Mouse (Mus musculus) hindbrain, embryonic 12.5 days (tissue): ENCODE measurements around the gene Wnt9b. TPM values are rescaled to one million over a fixed set of nuclear protein-coding genes. Genes with fewer than 3 reads are reported as not detected.

Experiments
- ATAC-seq: fragments of 200-750 bp; cut with Nextera tagmentation; 2 replicates; pipeline ENCODE4 v1.8.0; 2017; ENCODE audit warnings: moderate TSS enrichment; ENCODE audit not compliant: low FRiP score
- H3K27ac ChIP-seq: fragments of 300-500 bp; sonication (generic); 2 replicates; pipeline ENCODE4 v1.5.1; 2016; ENCODE audit warnings: mild to moderate bottlenecking
- H3K27me3 ChIP-seq: fragments of 300-500 bp; sonication (generic); 2 replicates; pipeline ENCODE4 v1.6.1; 2016; ENCODE audit warnings: mild to moderate bottlenecking
- H3K36me3 ChIP-seq: fragments of 300-500 bp; sonication (generic); 2 replicates; pipeline ENCODE4 v1.6.1; 2016; ENCODE audit warnings: mild to moderate bottlenecking
- H3K4me1 ChIP-seq: fragments of 300-500 bp; sonication (generic); 2 replicates; pipeline ENCODE4 v1.6.1; 2016
- H3K4me2 ChIP-seq: fragments of 300-500 bp; sonication (generic); replicated peaks from 2 replicates; pipeline ENCODE4 v1.6.1; 2016; ENCODE audit warnings: mild to moderate bottlenecking
- H3K4me3 ChIP-seq: fragments of 300-500 bp; sonication (generic); 2 replicates; pipeline ENCODE4 v1.5.1; 2016; ENCODE audit warnings: mild to moderate bottlenecking
- H3K9ac ChIP-seq: fragments of 300-500 bp; sonication (generic); 2 replicates; pipeline ENCODE4 v1.6.1; 2016; ENCODE audit warnings: mild to moderate bottlenecking, moderate library complexity
- H3K9me3 ChIP-seq: fragments of 300-500 bp; sonication (generic); replicated peaks from 2 replicates; pipeline ENCODE4 v1.6.1; 2016; ENCODE audit warnings: mild to moderate bottlenecking
- WGBS: fragments of 180-500 bp; shearing (Covaris S2); methylation state at CpG from one replicate; pipeline ENCODE4 v1.1.7; 2016; 5-methylcytosine and 5-hydroxymethylcytosine counted together
- polyA plus RNA-seq: library from polyadenylated mRNA; unstranded; fragments of >200 nt; fragmentation: Nextera tagmentation; extraction: Ambion mirVana; gene quantifications from 2 replicates; pipeline ENCODE4 v1.2.1, GENCODE M21; 2016

Wnt9b gene
- polyA plus RNA-seq, 1 experiment from 2014 or later = 0.88 TPM

GRCm38 (mm10) chr11:103722040-103722481 is 27.6 kb downstream of the Wnt9b start:
- Histone ChIP-seq H3K27ac (peak overlapping the region; percentile 44; the same call in 1 of the 2 replicates), H3K4me3 (no peak overlapping the region), H3K4me1 (peaks cover 14% of the 10 kb centered on the region), H3K27me3 (no peaks in the 10 kb centered on the region), H3K36me3 (no peaks in the 10 kb centered on the region), H3K9ac (no peak overlapping the region), H3K9me3 (no peaks in the 10 kb centered on the region), H3K4me2 (peak overlapping the region; percentile 38)
- ATAC-seq = peak; percentile 76
- WGBS = 22% methylated on average over 9 of the region's 9 CpGs

DNA sequence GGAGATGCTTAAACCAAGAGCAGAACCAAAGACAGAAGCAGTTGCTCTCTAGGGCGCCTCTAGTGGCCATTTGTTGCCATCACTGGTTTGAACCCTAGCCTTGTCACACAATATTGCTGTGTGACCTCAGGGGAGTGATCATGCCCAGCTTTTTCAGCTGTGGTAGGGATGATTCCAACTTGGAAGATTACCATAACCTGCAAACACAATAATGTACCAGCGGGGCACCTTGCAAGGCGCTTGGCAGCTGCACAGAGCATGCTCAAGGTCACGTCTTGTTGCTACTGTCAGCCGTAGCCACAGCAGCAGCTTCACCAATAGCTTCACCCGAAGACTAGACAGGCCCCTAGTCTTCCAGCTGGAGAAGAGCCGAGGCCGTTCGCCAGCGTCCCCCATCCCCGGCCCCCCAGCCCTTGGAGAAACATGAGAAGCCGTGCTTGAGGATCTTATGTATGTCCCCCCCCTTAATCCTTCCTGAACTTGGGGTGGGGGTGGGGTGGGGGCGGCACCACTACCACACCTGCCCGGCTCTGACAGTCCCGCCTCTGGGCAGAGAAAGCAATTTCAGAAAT is 28.1 kb downstream of the Wnt9b start:
- WGBS = 25% methylated on average over 15 of the region's 15 CpGs
- peak; percentile 58 for ATAC-seq
- no peak overlapping the region for H3K4me3 ChIP-seq
- no peaks in the 10 kb centered on the region for H3K9me3 ChIP-seq
- H3K4me1 ChIP-seq = peaks cover 14% of the 10 kb centered on the region
- H3K36me3 ChIP-seq = no peaks in the 10 kb centered on the region
- H3K9ac ChIP-seq = no peak overlapping the region
- H3K27me3 ChIP-seq = no peaks in the 10 kb centered on the region
- peak overlapping the region; percentile 44 for H3K27ac ChIP-seq
- H3K4me2 ChIP-seq = peak overlapping the region; percentile 38

GRCm38 (mm10) chr11:103719436-103719835 is 30.2 kb downstream of the Wnt9b start:
- Histone ChIP-seq H3K27ac (no peak overlapping the region), H3K4me3 (no peak overlapping the region), H3K9ac (no peak overlapping the region), H3K9me3 (no peaks in the 10 kb centered on the region), H3K27me3 (no peaks in the 10 kb centered on the region), H3K36me3 (no peaks in the 10 kb centered on the region), H3K4me2 (no peak overlapping the region), H3K4me1 (peaks cover 14% of the 10 kb centered on the region)
- 79% methylated on average over 5 of the region's 5 CpGs for WGBS
- no peak for ATAC-seq

- Histone ChIP-seq H3K9me3 (0 out of 2 replicates have a peak, but pooled peaks cover 3% of the 10 kb centered on the region), H3K9ac (no peak overlapping the region; the same call in 1 of the 2 replicates), H3K4me2 (no peak overlapping the region), H3K4me3 (no peak overlapping the region), H3K36me3 (0 out of 2 replicates have a peak, but pooled peaks cover 4% of the 10 kb centered on the region), H3K27ac (no peak overlapping the region), H3K4me1 (peaks cover 7% of the 10 kb centered on the region), H3K27me3 (no peaks in the 10 kb centered on the region)
- ATAC-seq = no peak
- 62% methylated on average over 9 of the region's 9 CpGs for WGBS
These were observed 32.6 kb downstream of the Wnt9b start for GRCm38 (mm10) chr11:103716971-103717370.

GRCm38 (mm10) chr11:103714074-103714473 is 35.5 kb downstream of the Wnt9b start:
- Histone ChIP-seq H3K4me2 (no peak overlapping the region), H3K4me1 (no peaks in the 10 kb centered on the region), H3K9me3 (0 out of 2 replicates have a peak, but pooled peaks cover 3% of the 10 kb centered on the region), H3K36me3 (0 out of 2 replicates have a peak, but pooled peaks cover 4% of the 10 kb centered on the region), H3K27me3 (no peaks in the 10 kb centered on the region), H3K4me3 (no peak overlapping the region), H3K9ac (no peak overlapping the region), H3K27ac (no peak overlapping the region)
- WGBS = 83% methylated on average over 2 of the region's 2 CpGs
- ATAC-seq = no peak

- Histone ChIP-seq H3K27ac (no peak overlapping the region), H3K9me3 (0 out of 2 replicates have a peak, but pooled peaks cover 3% of the 10 kb centered on the region), H3K4me2 (no peak overlapping the region), H3K27me3 (no peaks in the 10 kb centered on the region), H3K36me3 (0 out of 2 replicates have a peak, but pooled peaks cover 4% of the 10 kb centered on the region), H3K9ac (no peak overlapping the region), H3K4me1 (no peaks in the 10 kb centered on the region), H3K4me3 (no peak overlapping the region)
- 61% methylated on average over 28 of the region's 28 CpGs for WGBS
- no peak for ATAC-seq
These were observed 37.6 kb downstream of the Wnt9b start for GRCm38 (mm10) chr11:103711851-103712587.

DNA sequence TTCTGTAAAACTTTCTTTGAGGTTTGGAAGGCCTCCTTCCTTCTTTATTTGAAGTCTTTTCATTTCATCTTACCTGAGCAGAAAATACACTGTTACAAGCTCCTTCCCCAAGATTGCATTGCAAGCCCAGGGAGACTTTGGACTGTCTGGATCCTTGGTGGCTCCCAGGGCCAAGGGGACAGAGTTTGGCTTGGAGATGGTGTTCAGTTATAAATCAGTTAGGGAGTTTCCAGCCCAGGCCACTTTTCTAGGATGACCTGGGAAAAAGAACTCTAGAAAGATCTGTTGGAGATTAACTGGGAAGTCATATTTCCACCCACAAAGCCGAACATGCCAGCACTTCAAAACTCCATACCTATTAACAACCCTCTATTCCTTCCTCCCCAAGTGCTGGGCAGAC is 39.6 kb downstream of the Wnt9b start:
- no peak overlapping the region for H3K4me3 ChIP-seq
- no peak overlapping the region for H3K27ac ChIP-seq
- WGBS = 87% methylated on average over 1 of the region's 1 CpGs

DNA sequence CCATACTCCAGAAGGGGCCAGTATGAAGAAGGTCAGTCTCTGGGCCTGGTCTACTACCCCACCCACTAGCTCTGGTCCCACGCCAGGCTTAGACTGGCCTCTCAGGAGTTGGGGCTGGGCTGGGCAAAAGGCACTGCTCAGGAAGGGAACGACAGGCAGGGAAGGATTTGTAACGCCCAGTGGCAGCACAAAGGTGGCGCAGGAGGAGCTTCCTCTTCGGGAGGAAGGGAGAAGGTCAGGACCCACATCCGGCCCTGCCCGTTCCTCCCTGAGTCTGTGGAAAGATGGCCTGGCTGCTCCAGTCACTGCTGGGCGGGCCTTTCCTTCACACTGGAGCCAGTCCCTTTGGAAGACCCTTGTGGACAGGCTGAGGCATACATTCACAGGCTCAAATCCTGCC is 42.6 kb downstream of the Wnt9b start:
- no peak for ATAC-seq
- Histone ChIP-seq H3K4me1 (no peaks in the 10 kb centered on the region), H3K4me3 (no peak overlapping the region), H3K4me2 (no peak overlapping the region), H3K27me3 (no peaks in the 10 kb centered on the region), H3K9me3 (no peaks in the 10 kb centered on the region), H3K27ac (no peak overlapping the region), H3K9ac (no peak overlapping the region), H3K36me3 (0 out of 2 replicates have a peak, but pooled peaks cover 5% of the 10 kb centered on the region)
- 52% methylated on average over 8 of the region's 8 CpGs for WGBS

More for the DNA sequence above, 39.6 kb downstream of the Wnt9b start:
- ATAC-seq = no peak
- Histone ChIP-seq H3K4me1 (no peaks in the 10 kb centered on the region), H3K36me3 (0 out of 2 replicates have a peak, but pooled peaks cover 4% of the 10 kb centered on the region), H3K27me3 (no peaks in the 10 kb centered on the region), H3K9me3 (0 out of 2 replicates have a peak, but pooled peaks cover 3% of the 10 kb centered on the region), H3K4me2 (no peak overlapping the region), H3K9ac (no peak overlapping the region)

DNA sequence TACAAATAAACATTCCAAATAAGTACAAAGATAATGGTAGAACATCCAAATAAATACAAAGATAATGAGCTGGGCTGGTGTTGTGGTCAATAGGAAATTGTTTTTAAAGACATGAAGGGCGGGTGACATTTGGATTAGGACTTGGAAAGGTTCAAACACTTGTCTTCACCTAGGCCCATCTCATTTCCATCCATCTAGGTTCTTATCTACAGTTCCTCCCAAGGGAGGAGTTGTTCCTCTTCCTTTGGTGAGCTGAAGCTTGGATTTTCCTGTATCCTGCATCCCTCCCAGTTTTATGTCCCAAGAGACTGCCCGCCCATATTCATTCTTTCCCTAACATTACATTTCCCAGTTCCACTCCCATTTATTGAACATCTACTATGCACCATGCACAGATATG is 51.4 kb downstream of the Wnt9b start:
- WGBS = 71% methylated on average over 2 of the region's 2 CpGs
- H3K36me3 ChIP-seq = no peaks in the 10 kb centered on the region
- H3K27me3 ChIP-seq = no peaks in the 10 kb centered on the region
- ATAC-seq = no peak
- H3K27ac ChIP-seq = peak overlapping the region; percentile 94
- H3K9me3 ChIP-seq = no peaks in the 10 kb centered on the region
- H3K4me3 ChIP-seq = peak overlapping the region; percentile 93
- peaks cover 7% of the 10 kb centered on the region; the same call in 1 of the 2 replicates for H3K4me1 ChIP-seq
- peak overlapping the region; percentile 63 for H3K4me2 ChIP-seq
- peak overlapping the region; percentile 89 for H3K9ac ChIP-seq

- peaks cover 7% of the 10 kb centered on the region; the same call in 1 of the 2 replicates for H3K4me1 ChIP-seq
- no peaks in the 10 kb centered on the region for H3K36me3 ChIP-seq
- peak; percentile 97 for ATAC-seq
- H3K4me2 ChIP-seq = peak within 1 kb of the TSS; percentile 63
- WGBS = under 1% methylated on average over 57 of the region's 57 CpGs
- no peaks in the 10 kb centered on the region for H3K9me3 ChIP-seq
- H3K27ac ChIP-seq = peak within 1 kb of the TSS; percentile 94
- peak within 1 kb of the TSS; percentile 93 for H3K4me3 ChIP-seq
- H3K9ac ChIP-seq = peak within 1 kb of the TSS; percentile 89
- H3K27me3 ChIP-seq = no peaks in the 10 kb centered on the region
These were observed 52.0 kb downstream of the Wnt9b start, which contains the start of gene Gosr2 for GRCm38 (mm10) chr11:103697565-103698176. Gene Gosr2 (minus strand): TSS chr11:103697898.

GRCm38 (mm10) chr11:103696851-103697564 is 52.6 kb downstream of the Wnt9b start:
- Histone ChIP-seq H3K27me3 (no peaks in the 10 kb centered on the region), H3K27ac (peak overlapping the region; percentile 94), H3K4me2 (peak overlapping the region; percentile 63), H3K4me3 (peak overlapping the region; percentile 93), H3K36me3 (no peaks in the 10 kb centered on the region), H3K9ac (peak overlapping the region; percentile 89), H3K9me3 (no peaks in the 10 kb centered on the region), H3K4me1 (peaks cover 7% of the 10 kb centered on the region; the same call in 1 of the 2 replicates)
- ATAC-seq = no peak; the same call in 1 of the 2 replicates
- 3% methylated on average over 18 of the region's 18 CpGs for WGBS
